Mouse (Mus musculus): ENCODE data around the gene Gdf5.

Gene Gdf5

GRCm38 (mm10) chr2:155941697-155942442, 3.3 kb downstream of the Gdf5 start:
- CTCF ChIA-PET = no interaction called here

GRCm38 (mm10) chr2:155940681-155941080, 4.5 kb downstream of the Gdf5 start, which contains the start of gene Gm15557:
TSS of gene Gm15557 (plus strand) at chr2:155940728.
- CTCF ChIA-PET = no interaction called here

GRCm38 (mm10) chr2:155939897-155940529, 5.2 kb downstream of the Gdf5 start:
- CTCF ChIA-PET = no interaction called here

GRCm38 (mm10) chr2:155929531-155930442, 15.4 kb downstream of the Gdf5 start, which contains the start of gene Uqcc1:
TSS of gene Uqcc1 (minus strand) at chr2:155930310.
- CTCF ChIA-PET = no interaction called here

GRCm38 (mm10) chr2:155928711-155929345, 16.3 kb downstream of the Gdf5 start:
- CTCF ChIA-PET = interaction anchor here (0.6 kb wide), 1 partner anchor 68 kb away, joined by 3 read pairs; no protein-coding TSS in a partner anchor

- CTCF ChIA-PET = interaction anchor here (0.6 kb wide), 1 partner anchor 138 kb away, joined by 3 read pairs; no protein-coding TSS in a partner anchor
These were observed 20.0 kb downstream of the Gdf5 start for GRCm38 (mm10) chr2:155925213-155925612.

- CTCF ChIA-PET = no interaction called here
These were observed 22.0 kb downstream of the Gdf5 start for GRCm38 (mm10) chr2:155923143-155923542.

- CTCF ChIA-PET = interaction anchor here (0.5 kb wide), 1 partner anchor 436 kb away, joined by 3 read pairs; no protein-coding TSS in a partner anchor
These were observed 30.5 kb downstream of the Gdf5 start for GRCm38 (mm10) chr2:155914684-155915083.

GRCm38 (mm10) chr2:155903632-155904008, 41.5 kb downstream of the Gdf5 start:
- CTCF ChIA-PET = interaction anchor here (0.6 kb wide), 1 partner anchor 849 kb away, joined by 6 read pairs; no protein-coding TSS in a partner anchor

GRCm38 (mm10) chr2:155902989-155903631, 42.1 kb downstream of the Gdf5 start:
- CTCF ChIA-PET = interaction anchor here (0.6 kb wide), 1 partner anchor 848 kb away, joined by 6 read pairs; no protein-coding TSS in a partner anchor

- CTCF ChIA-PET = no interaction called here
These were observed 50.0 kb downstream of the Gdf5 start for GRCm38 (mm10) chr2:155895046-155895735.

- CTCF ChIA-PET = no interaction called here
These were observed 50.7 kb downstream of the Gdf5 start for GRCm38 (mm10) chr2:155894307-155895045.
